Mouse (Mus musculus) MEL (cell line): ENCODE measurements around the gene Grip1.

Experiments
- CHD1 ChIP-seq: IDR thresholded peaks from 2 replicates; pipeline ENCODE4 v1.6.1; 2012; ENCODE audit warnings: low read depth, mild to moderate bottlenecking, inconsistent platforms, low read length, improper control_type of control experiment
- CTCF ChIP-seq, 3 experiments: IDR thresholded peaks in 2 of 3; conservative IDR thresholded peaks in 1 of 3; 2 replicates each; pipeline ENCODE4 v1.5.1; 2011 to 2012; ENCODE audit warnings: low read length in 3 of 3, low read depth in 2 of 3, mild to moderate bottlenecking in 2 of 3, improper control_type of control experiment in 1 of 3, inconsistent platforms in 1 of 3, mixed read lengths in 1 of 3, moderate library complexity in 1 of 3; ENCODE audit not compliant: control insufficient read depth in 1 of 3, insufficient read depth in 1 of 3, poor library complexity in 1 of 3, severe bottlenecking in 1 of 3
- EP300 ChIP-seq, 2 experiments: IDR thresholded peaks; 2 replicates each; pipeline ENCODE4 v1.6.1; 2011; ENCODE audit warnings: improper control_type of control experiment in 2 of 2, low read length in 2 of 2, low read depth in 1 of 2, mild to moderate bottlenecking in 1 of 2
- GABPA ChIP-seq: IDR thresholded peaks from 2 replicates; pipeline ENCODE4 v1.6.1; 2012; ENCODE audit warnings: low read depth, mild to moderate bottlenecking, inconsistent platforms, low read length, improper control_type of control experiment, moderate library complexity
- HCFC1 ChIP-seq: IDR thresholded peaks from 2 replicates; pipeline ENCODE4 v1.6.1; 2012; ENCODE audit warnings: low read depth, mild to moderate bottlenecking, inconsistent platforms, low read length, improper control_type of control experiment, moderate library complexity
- JUND ChIP-seq: IDR thresholded peaks from 2 replicates; pipeline ENCODE4 v1.6.1; 2011; ENCODE audit warnings: low read depth, mild to moderate bottlenecking, improper control_type of control experiment, low read length
- MAFK ChIP-seq: IDR thresholded peaks from 2 replicates; pipeline ENCODE4 v1.6.1; 2011; ENCODE audit warnings: low read depth, mild to moderate bottlenecking, low read length, improper control_type of control experiment, borderline replicate concordance
- MEF2A ChIP-seq: IDR thresholded peaks from 2 replicates; pipeline ENCODE4 v1.6.1; 2014; ENCODE audit warnings: low read depth, mild to moderate bottlenecking, inconsistent platforms, low read length, improper control_type of control experiment; ENCODE audit not compliant: poor library complexity, insufficient replicate concordance, severe bottlenecking; ENCODE audit errors: extremely low read depth
- MXI1 ChIP-seq: IDR thresholded peaks from 2 replicates; pipeline ENCODE4 v1.6.1; 2011; ENCODE audit warnings: mild to moderate bottlenecking, low read depth, low read length, improper control_type of control experiment
- MYC ChIP-seq: IDR thresholded peaks from 2 replicates; pipeline ENCODE4 v1.6.1; 2011; ENCODE audit warnings: low read depth, mild to moderate bottlenecking, low read length, improper control_type of control experiment, moderate library complexity
- NELFE ChIP-seq: IDR thresholded peaks from 2 replicates; pipeline ENCODE4 v1.6.1; 2011; ENCODE audit warnings: low read depth, low read length, improper control_type of control experiment
- TAL1 ChIP-seq: IDR thresholded peaks from 2 replicates; pipeline ENCODE4 v1.6.1; 2012; ENCODE audit warnings: mild to moderate bottlenecking, inconsistent platforms, low read length, moderate library complexity, mixed read lengths
- UBTF ChIP-seq: IDR thresholded peaks from 2 replicates; pipeline ENCODE4 v1.6.1; 2012; ENCODE audit warnings: low read depth, mild to moderate bottlenecking, inconsistent platforms, low read length, improper control_type of control experiment, moderate library complexity, borderline replicate concordance; ENCODE audit not compliant: insufficient read depth

- no peak for TF ChIP-seq MXI1
- no peak for TF ChIP-seq TAL1
- TF ChIP-seq EP300 (IDR thresholded peaks at IDR 0.05; ENCODE audit: low read depth in 1 of 2, low read length in 2 of 2): no peak
- no peak for TF ChIP-seq UBTF
- TF ChIP-seq HCFC1: no peak
- TF ChIP-seq NELFE: no peak
- TF ChIP-seq JUND: no peak
- no peak for TF ChIP-seq MAFK
- TF ChIP-seq CTCF (IDR thresholded peaks at IDR 0.05 in 2 of 3, conservative IDR thresholded peaks at IDR 0.05 in 1 of 3; ENCODE audit: control insufficient read depth in 1 of 3, insufficient read depth in 1 of 3, low read depth in 2 of 3, low read length in 3 of 3, poor library complexity in 1 of 3, severe bottlenecking in 1 of 3): no peak
- TF ChIP-seq MEF2A: no peak
- TF ChIP-seq MYC: no peak
- TF ChIP-seq CHD1: no peak
- no peak for TF ChIP-seq GABPA
These were observed 94.2 kb downstream of the Grip1 start for GRCm38 (mm10) chr10:119547875-119548274.
